In genomic region chr16:21865250-21865982, GRCm38 (mm10) we compare ENCODE assay signal across 10 mouse cellular contexts.
A peak's percentile ranks its signal among the peaks of the same experiment; 100 is the strongest.
DNase-seq lines count a peak whose midpoint lies in the region; ATAC-seq lines count a peak whose summit lies in the region.
"Had no signal": no experiment of that assay in that cellular context is flagged by ENCODE, and none has a peak within 500 bp of the region (broad histone marks: within the 10 kb centered on the region; RNA-seq: fewer than 3 reads in every experiment).

No protein-coding gene starts in this region.

- no peak overlapping the region for H3K4me2 ChIP-seq in forebrain, embryonic 14.5 days (ENCODE audit: low read length)
- no peak overlapping the region for H3K4me2 ChIP-seq in kidney, embryonic 16.5 days (replicated peaks; ENCODE audit: low read depth, low read length)
- H3K4me2 ChIP-seq in neural tube, embryonic 11.5 days (ENCODE audit: low read depth), result no peak overlapping the region
- H3K4me2 ChIP-seq: limb, embryonic 13.5 days had no signal

- WGBS in forebrain, embryonic 14.5 days, result 45% methylated on average over 7 of the region's 7 CpGs
- 14% methylated on average over 7 of the region's 7 CpGs for WGBS in kidney, embryonic 16.5 days
- WGBS in neural tube, embryonic 11.5 days, result 28% methylated on average over 7 of the region's 7 CpGs

- peak overlapping the region; percentile 41; the same call in 1 of the 2 replicates for H3K27ac ChIP-seq in forebrain, embryonic 14.5 days (ENCODE audit: low read depth, low read length)
- no peak overlapping the region for H3K27ac ChIP-seq in kidney, embryonic 16.5 days (ENCODE audit: low read length)
- peak overlapping the region; percentile 71 for H3K27ac ChIP-seq in neural tube, embryonic 11.5 days (ENCODE audit: low read depth, low read length)
- H3K27ac ChIP-seq: heart, embryonic 10.5 days; limb, embryonic 13.5 days had no signal

- peak; percentile 10 for DNase-seq in adrenal gland, postnatal 14 days
- DNase-seq in adrenal gland, adult 2 months, result no peak
- no peak for DNase-seq in forebrain, embryonic 14.5 days (ENCODE audit: low spot score)
- DNase-seq in neural tube, embryonic 11.5 days (ENCODE audit: low spot score), result peak; percentile 42
- DNase-seq in c-Kit-positive CD71-positive TER-119-positive erythroid progenitor cells, embryonic 14.5 days (ENCODE audit: low spot score), result no peak
- no peak for DNase-seq in adrenal gland, adult 18-20 months (ENCODE audit: low spot score in 2 of 2)

- ATAC-seq in forebrain, embryonic 14.5 days, result peak; percentile 28; the same call in 1 of the 2 replicates
- peak; percentile 71; the same call in 1 of the 2 replicates for ATAC-seq in kidney, embryonic 16.5 days (ENCODE audit: low FRiP score, low TSS enrichment)
- no peak; the same call in 1 of the 2 replicates for ATAC-seq in neural tube, embryonic 11.5 days (ENCODE audit: insufficient read depth, low FRiP score, low TSS enrichment)
- no peak for ATAC-seq in megakaryocyte progenitor cell, adult 5-6 weeks (replicated peaks; ENCODE audit: poor library complexity)

- H3K36me3 ChIP-seq in forebrain, embryonic 14.5 days (ENCODE audit: control insufficient read depth, insufficient read depth, low read length), result no peaks in the 10 kb centered on the region
- H3K36me3 ChIP-seq in kidney, embryonic 16.5 days (ENCODE audit: insufficient read depth, low read length), result no peaks in the 10 kb centered on the region
- H3K36me3 ChIP-seq in neural tube, embryonic 11.5 days (ENCODE audit: control insufficient read depth, insufficient read depth, low read length), result no peaks in the 10 kb centered on the region
- H3K36me3 ChIP-seq: heart, embryonic 10.5 days; limb, embryonic 13.5 days had no signal

- no peak overlapping the region for H3K4me3 ChIP-seq in forebrain, embryonic 14.5 days (ENCODE audit: low read depth, low read length)
- no peak overlapping the region for H3K4me3 ChIP-seq in kidney, embryonic 16.5 days (ENCODE audit: low read length)
- no peak overlapping the region for H3K4me3 ChIP-seq in neural tube, embryonic 11.5 days (ENCODE audit: low read depth, low read length)
- H3K4me3 ChIP-seq: heart, embryonic 10.5 days; limb, embryonic 13.5 days had no signal

- no peaks in the 10 kb centered on the region for H3K27me3 ChIP-seq in forebrain, embryonic 14.5 days (replicated peaks; ENCODE audit: control insufficient read depth, insufficient read depth, low read length)
- H3K27me3 ChIP-seq in kidney, embryonic 16.5 days (ENCODE audit: insufficient read depth, low read length), result no peaks in the 10 kb centered on the region
- H3K27me3 ChIP-seq in neural tube, embryonic 11.5 days (ENCODE audit: control insufficient read depth, insufficient read depth, low read length), result no peaks in the 10 kb centered on the region
- H3K27me3 ChIP-seq: limb, embryonic 13.5 days had no signal

- H3K9me3 ChIP-seq in forebrain, embryonic 14.5 days (replicated peaks; ENCODE audit: control insufficient read depth, low read length), result no peaks in the 10 kb centered on the region
- H3K9me3 ChIP-seq in kidney, embryonic 16.5 days (ENCODE audit: low read length), result no peaks in the 10 kb centered on the region
- no peaks in the 10 kb centered on the region for H3K9me3 ChIP-seq in neural tube, embryonic 11.5 days (ENCODE audit: control insufficient read depth, low read length)
- H3K9me3 ChIP-seq: heart, embryonic 10.5 days; limb, embryonic 13.5 days had no signal

- H3K9ac ChIP-seq in forebrain, embryonic 14.5 days (ENCODE audit: low read length), result no peak overlapping the region
- no peak overlapping the region for H3K9ac ChIP-seq in kidney, embryonic 16.5 days (replicated peaks; ENCODE audit: low read length)
- H3K9ac ChIP-seq in neural tube, embryonic 11.5 days (ENCODE audit: low read length), result no peak overlapping the region
- H3K9ac ChIP-seq: limb, embryonic 13.5 days had no signal

- H3K4me1 ChIP-seq in forebrain, embryonic 14.5 days (ENCODE audit: control insufficient read depth, insufficient read depth, low read length), result peaks cover 11% of the 10 kb centered on the region
- peaks cover 22% of the 10 kb centered on the region; the same call in 1 of the 2 replicates for H3K4me1 ChIP-seq in kidney, embryonic 16.5 days (ENCODE audit: insufficient read depth, low read length)
- H3K4me1 ChIP-seq in neural tube, embryonic 11.5 days (ENCODE audit: control insufficient read depth, insufficient read depth, low read length), result peaks cover 13% of the 10 kb centered on the region

Comparison
In these comparisons a context has a peak if more than half of its experiments do, and no peak if none do; other contexts are left out.
1. DNase-seq: peak in adrenal gland, postnatal 14 days (single experiment) and neural tube, embryonic 11.5 days (single experiment); none in adrenal gland, adult 2 months (single experiment), forebrain, embryonic 14.5 days (single experiment), c-Kit-positive CD71-positive TER-119-positive erythroid progenitor cells, embryonic 14.5 days (single experiment) and adrenal gland, adult 18-20 months (0 of 2).
2. ATAC-seq: peak in forebrain, embryonic 14.5 days (single experiment) and kidney, embryonic 16.5 days (single experiment); none in neural tube, embryonic 11.5 days (single experiment) and megakaryocyte progenitor cell, adult 5-6 weeks (single experiment).